Mouse (Mus musculus): Measurements from ENCODE around the gene Gid4. TPM values are rescaled to one million over a fixed set of nuclear protein-coding genes. Genes with fewer than 3 reads are reported as not detected.

Gid4 gene
- polyA plus RNA-seq, 1 experiment from 2014 or later = 24.8 TPM

- Histone ChIP-seq H3K36me3 (ENCODE audit: control insufficient read depth, insufficient read depth, low read length) (peaks cover 35% of the 10 kb centered on the region), H3K27me3 (ENCODE audit: control insufficient read depth, insufficient read depth, low read depth, low read length) (no peaks in the 10 kb centered on the region), H3K4me3 (ENCODE audit: low read depth, low read length) (no peak overlapping the region), H3K9me3 (replicated peaks; ENCODE audit: control insufficient read depth, low read length, poor library complexity, severe bottlenecking) (no peaks in the 10 kb centered on the region), H3K27ac (ENCODE audit: low read length) (no peak overlapping the region), H3K9ac (ENCODE audit: low read depth, low read length) (no peak overlapping the region), H3K4me1 (ENCODE audit: control insufficient read depth, insufficient read depth, low read length) (no peaks in the 10 kb centered on the region), H3K4me2 (ENCODE audit: low read length) (no peak overlapping the region)
- no peak for ATAC-seq
- WGBS = 54% methylated on average over 7 of the region's 7 CpGs
These were observed 23.2 kb downstream of the Gid4 start for GRCm38 (mm10) chr11:60440176-60440575.

- Histone ChIP-seq H3K4me3 (ENCODE audit: low read depth, low read length) (no peak overlapping the region), H3K27me3 (ENCODE audit: control insufficient read depth, insufficient read depth, low read depth, low read length) (no peaks in the 10 kb centered on the region), H3K27ac (ENCODE audit: low read length) (no peak overlapping the region), H3K4me1 (ENCODE audit: control insufficient read depth, insufficient read depth, low read length) (no peaks in the 10 kb centered on the region), H3K9ac (ENCODE audit: low read depth, low read length) (no peak overlapping the region), H3K9me3 (replicated peaks; ENCODE audit: control insufficient read depth, low read length, poor library complexity, severe bottlenecking) (no peaks in the 10 kb centered on the region), H3K36me3 (ENCODE audit: control insufficient read depth, insufficient read depth, low read length) (peaks cover 26% of the 10 kb centered on the region), H3K4me2 (ENCODE audit: low read length) (no peak overlapping the region)
- 91% methylated on average over 6 of the region's 6 CpGs for WGBS
- ATAC-seq = no peak
These were observed 26.0 kb downstream of the Gid4 start for GRCm38 (mm10) chr11:60442896-60443295.

- Histone ChIP-seq H3K4me1 (ENCODE audit: control insufficient read depth, insufficient read depth, low read length) (no peaks in the 10 kb centered on the region), H3K9me3 (replicated peaks; ENCODE audit: control insufficient read depth, low read length, poor library complexity, severe bottlenecking) (no peaks in the 10 kb centered on the region), H3K4me3 (ENCODE audit: low read depth, low read length) (no peak overlapping the region), H3K9ac (ENCODE audit: low read depth, low read length) (no peak overlapping the region), H3K36me3 (ENCODE audit: control insufficient read depth, insufficient read depth, low read length) (peaks cover 24% of the 10 kb centered on the region), H3K27ac (ENCODE audit: low read length) (no peak overlapping the region), H3K4me2 (ENCODE audit: low read length) (no peak overlapping the region), H3K27me3 (ENCODE audit: control insufficient read depth, insufficient read depth, low read depth, low read length) (no peaks in the 10 kb centered on the region)
- no peak for ATAC-seq
- WGBS = 82% methylated on average over 4 of the region's 4 CpGs
These were observed 27.1 kb downstream of the Gid4 start for GRCm38 (mm10) chr11:60444007-60444406.

- Histone ChIP-seq H3K9ac (ENCODE audit: low read depth, low read length) (peak within 1 kb of the TSS; percentile 60), H3K4me1 (ENCODE audit: control insufficient read depth, insufficient read depth, low read length) (peaks cover 10% of the 10 kb centered on the region), H3K27ac (ENCODE audit: low read length) (peak within 1 kb of the TSS; percentile 28; the same call in 1 of the 2 replicates), H3K27me3 (ENCODE audit: control insufficient read depth, insufficient read depth, low read depth, low read length) (no peaks in the 10 kb centered on the region), H3K4me3 (ENCODE audit: low read depth, low read length) (peak within 1 kb of the TSS; percentile 57), H3K9me3 (replicated peaks; ENCODE audit: control insufficient read depth, low read length, poor library complexity, severe bottlenecking) (no peaks in the 10 kb centered on the region), H3K36me3 (ENCODE audit: control insufficient read depth, insufficient read depth, low read length) (peaks cover 5% of the 10 kb centered on the region; the same call in 1 of the 2 replicates), H3K4me2 (ENCODE audit: low read length) (peak within 1 kb of the TSS; percentile 94)
- peak; percentile 86 for ATAC-seq
- WGBS = 4% methylated on average over 27 of the region's 27 CpGs
These were observed 37.3 kb downstream of the Gid4 start, which contains the start of gene Drg2 for GRCm38 (mm10) chr11:60454080-60454744. Gene Drg2, plus strand, starts transcription at chr11:60454591.

- peak; percentile 37 for ATAC-seq
These were observed 37.8 kb downstream of the Gid4 start for GRCm38 (mm10) chr11:60454745-60455087.

GRCm38 (mm10) chr11:60457973-60458372 lies 41.0 kb downstream of the Gid4 start:
- Histone ChIP-seq H3K4me3 (ENCODE audit: low read depth, low read length) (no peak overlapping the region), H3K9me3 (replicated peaks; ENCODE audit: control insufficient read depth, low read length, poor library complexity, severe bottlenecking) (no peaks in the 10 kb centered on the region), H3K27me3 (ENCODE audit: control insufficient read depth, insufficient read depth, low read depth, low read length) (no peaks in the 10 kb centered on the region), H3K9ac (ENCODE audit: low read depth, low read length) (no peak overlapping the region), H3K4me1 (ENCODE audit: control insufficient read depth, insufficient read depth, low read length) (peaks cover 10% of the 10 kb centered on the region), H3K4me2 (ENCODE audit: low read length) (no peak overlapping the region), H3K36me3 (ENCODE audit: control insufficient read depth, insufficient read depth, low read length) (peaks cover 32% of the 10 kb centered on the region), H3K27ac (ENCODE audit: low read length) (no peak overlapping the region)
- WGBS = 94% methylated on average over 1 of the region's 1 CpGs
- no peak for ATAC-seq

More at GRCm38 (mm10) chr11:60454745-60455087, 37.8 kb downstream of the Gid4 start:
- peak overlapping the region; percentile 60 for H3K9ac ChIP-seq (ENCODE audit: low read depth, low read length)
- H3K4me1 ChIP-seq (ENCODE audit: control insufficient read depth, insufficient read depth, low read length) = peaks cover 10% of the 10 kb centered on the region
- H3K27ac ChIP-seq (ENCODE audit: low read length) = peak overlapping the region; percentile 28; the same call in 1 of the 2 replicates
- under 1% methylated on average over 17 of the region's 17 CpGs for WGBS
- H3K27me3 ChIP-seq (ENCODE audit: control insufficient read depth, insufficient read depth, low read depth, low read length) = no peaks in the 10 kb centered on the region
- H3K4me2 ChIP-seq (ENCODE audit: low read length) = peak overlapping the region; percentile 94
- H3K36me3 ChIP-seq (ENCODE audit: control insufficient read depth, insufficient read depth, low read length) = peaks cover 10% of the 10 kb centered on the region; the same call in 1 of the 2 replicates
- no peaks in the 10 kb centered on the region for H3K9me3 ChIP-seq (replicated peaks; ENCODE audit: control insufficient read depth, low read length, poor library complexity, severe bottlenecking)
- H3K4me3 ChIP-seq (ENCODE audit: low read depth, low read length) = peak overlapping the region; percentile 57

GRCm38 (mm10) chr11:60465943-60466380 lies 49.0 kb downstream of the Gid4 start:
- Histone ChIP-seq H3K9ac (ENCODE audit: low read depth, low read length) (no peak overlapping the region), H3K4me1 (ENCODE audit: control insufficient read depth, insufficient read depth, low read length) (no peaks in the 10 kb centered on the region), H3K36me3 (ENCODE audit: control insufficient read depth, insufficient read depth, low read length) (peaks cover 66% of the 10 kb centered on the region), H3K27ac (ENCODE audit: low read length) (no peak overlapping the region), H3K9me3 (replicated peaks; ENCODE audit: control insufficient read depth, low read length, poor library complexity, severe bottlenecking) (no peaks in the 10 kb centered on the region), H3K27me3 (ENCODE audit: control insufficient read depth, insufficient read depth, low read depth, low read length) (no peaks in the 10 kb centered on the region), H3K4me3 (ENCODE audit: low read depth, low read length) (no peak overlapping the region), H3K4me2 (ENCODE audit: low read length) (no peak overlapping the region)
- WGBS = 98% methylated on average over 2 of the region's 2 CpGs
- ATAC-seq = no peak

- 91% methylated on average over 3 of the region's 3 CpGs for WGBS
- H3K36me3 ChIP-seq (ENCODE audit: control insufficient read depth, insufficient read depth, low read length) = peaks cover 42% of the 10 kb centered on the region
These were observed 52.1 kb downstream of the Gid4 start, which contains the start of gene Myo15 for GRCm38 (mm10) chr11:60469039-60469438. Gene Myo15, plus strand, starts transcription at chr11:60469339.

GRCm38 (mm10) chr11:60470743-60471142 lies 53.8 kb downstream of the Gid4 start:
- WGBS = 84% methylated on average over 9 of the region's 9 CpGs
- H3K27me3 ChIP-seq (ENCODE audit: control insufficient read depth, insufficient read depth, low read depth, low read length) = no peaks in the 10 kb centered on the region
- H3K9ac ChIP-seq (ENCODE audit: low read depth, low read length) = no peak overlapping the region
- H3K36me3 ChIP-seq (ENCODE audit: control insufficient read depth, insufficient read depth, low read length) = peaks cover 27% of the 10 kb centered on the region
- no peak overlapping the region for H3K27ac ChIP-seq (ENCODE audit: low read length)
- no peak overlapping the region for H3K4me3 ChIP-seq (ENCODE audit: low read depth, low read length)
- no peak for ATAC-seq
- H3K4me1 ChIP-seq (ENCODE audit: control insufficient read depth, insufficient read depth, low read length) = no peaks in the 10 kb centered on the region
- no peak overlapping the region for H3K4me2 ChIP-seq (ENCODE audit: low read length)
- no peaks in the 10 kb centered on the region for H3K9me3 ChIP-seq (replicated peaks; ENCODE audit: control insufficient read depth, low read length, poor library complexity, severe bottlenecking)

More at GRCm38 (mm10) chr11:60469039-60469438, 52.1 kb downstream of the Gid4 start, which contains the start of gene Myo15:
- Histone ChIP-seq H3K27ac (ENCODE audit: low read length) (no peak within 1 kb of the TSS), H3K4me2 (ENCODE audit: low read length) (no peak within 1 kb of the TSS), H3K9me3 (replicated peaks; ENCODE audit: control insufficient read depth, low read length, poor library complexity, severe bottlenecking) (no peaks in the 10 kb centered on the region), H3K4me1 (ENCODE audit: control insufficient read depth, insufficient read depth, low read length) (no peaks in the 10 kb centered on the region), H3K4me3 (ENCODE audit: low read depth, low read length) (no peak within 1 kb of the TSS), H3K27me3 (ENCODE audit: control insufficient read depth, insufficient read depth, low read depth, low read length) (no peaks in the 10 kb centered on the region), H3K9ac (ENCODE audit: low read depth, low read length) (no peak within 1 kb of the TSS)
- ATAC-seq = no peak
